Comparison of ENCODE assay signal across 8 mouse cellular contexts in the genomic region with DNA sequence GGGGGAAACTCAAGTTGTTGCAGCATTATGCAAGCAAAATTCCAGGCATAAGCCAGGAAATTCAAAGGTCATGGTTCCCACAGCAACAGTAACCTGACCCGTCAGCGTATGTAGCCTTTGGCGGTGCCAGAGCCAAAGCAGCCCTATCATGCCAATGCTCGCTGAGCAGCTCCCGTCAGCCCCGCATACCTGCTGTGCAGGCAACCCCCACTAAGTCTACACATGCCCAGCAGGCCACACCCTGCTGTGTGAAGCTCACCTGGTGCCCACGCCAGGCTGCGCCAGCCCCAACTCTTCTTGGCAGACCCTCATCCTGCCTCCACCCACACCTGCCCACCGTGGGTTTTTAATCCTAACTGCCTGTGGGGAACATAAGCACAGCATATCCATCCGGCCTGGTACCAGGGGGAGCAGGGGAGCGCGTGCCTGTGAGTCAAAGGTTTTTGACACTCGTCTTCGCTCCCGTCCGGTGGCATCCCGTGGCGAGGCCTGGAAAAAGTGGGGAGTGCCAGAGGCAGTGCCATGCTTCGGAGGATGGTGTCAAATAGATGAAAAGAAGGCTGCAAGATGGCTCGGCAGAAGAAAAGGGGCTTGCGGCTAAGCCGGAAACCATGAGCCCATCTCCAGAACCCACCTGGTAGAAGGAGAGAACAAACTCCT. TPM values are rescaled to one million over a fixed set of nuclear protein-coding genes. Genes with fewer than 3 reads are reported as not detected.
DNase-seq lines count a peak whose midpoint lies in the region; ATAC-seq lines count a peak whose summit lies in the region.

No protein-coding gene starts in this region.

- H3K9ac ChIP-seq in embryonic facial prominence, embryonic 14.5 days (ENCODE audit: low read depth, low read length): no peak overlapping the region
- H3K9ac ChIP-seq in intestine, embryonic 16.5 days (ENCODE audit: low read depth, low read length): 0 out of 2 replicates have a peak overlapping the region, but pooled peaks have one; percentile 16
- no peak overlapping the region for H3K9ac ChIP-seq in lung, embryonic 16.5 days (ENCODE audit: low read length)

- H3K27ac ChIP-seq in embryonic facial prominence, embryonic 14.5 days (replicated peaks; ENCODE audit: low read depth, low read length): peak overlapping the region; percentile 54
- H3K27ac ChIP-seq in intestine, embryonic 16.5 days (ENCODE audit: low read length): no peak overlapping the region
- peak overlapping the region; percentile 68 for H3K27ac ChIP-seq in lung, embryonic 16.5 days (ENCODE audit: low read length)

- 58% methylated on average over 18 of the region's 22 CpGs for WGBS in embryonic facial prominence, embryonic 14.5 days
- 76% methylated on average over 22 of the region's 22 CpGs for WGBS in intestine, embryonic 16.5 days
- 61% methylated on average over 22 of the region's 22 CpGs for WGBS in lung, embryonic 16.5 days

- DNase-seq in cerebellum, postnatal 4 days (ENCODE audit: low spot score in 2 of 2): no peak
- peak; percentile 30 for DNase-seq in ZHBTc4 (ENCODE audit: low read depth, low spot score)
- DNase-seq in embryonic facial prominence, embryonic 14.5 days (ENCODE audit: low spot score): peak; percentile 94
- DNase-seq in frontal cortex, postnatal 25 days (ENCODE audit: low spot score in 2 of 2): no peak
- no peak for DNase-seq in layer of hippocampus, adult 9-11 months

- ATAC-seq in cerebellum, adult (ENCODE audit: insufficient number of reproducible peaks, low FRiP score, low TSS enrichment): peak; percentile 71
- ATAC-seq in embryonic facial prominence, embryonic 14.5 days (ENCODE audit: low read depth): peak; percentile 94
- ATAC-seq in intestine, embryonic 16.5 days: peak; percentile 45
- ATAC-seq in lung, embryonic 16.5 days (ENCODE audit: low read depth): peak; percentile 84

- H3K4me3 ChIP-seq in embryonic facial prominence, embryonic 14.5 days (ENCODE audit: low read depth, low read length): no peak overlapping the region
- H3K4me3 ChIP-seq in intestine, embryonic 16.5 days (ENCODE audit: low read length): no peak overlapping the region
- H3K4me3 ChIP-seq in lung, embryonic 16.5 days (ENCODE audit: low read length): no peak overlapping the region

- 0 out of 2 replicates have a peak, but pooled peaks cover 6% of the 10 kb centered on the region for H3K36me3 ChIP-seq in embryonic facial prominence, embryonic 14.5 days (ENCODE audit: control insufficient read depth, insufficient read depth, low read length)
- H3K36me3 ChIP-seq in intestine, embryonic 16.5 days (ENCODE audit: control insufficient read depth, insufficient read depth, low read length): no peaks in the 10 kb centered on the region
- H3K36me3 ChIP-seq in lung, embryonic 16.5 days (ENCODE audit: control insufficient read depth, insufficient read depth, low read length): no peaks in the 10 kb centered on the region

- no peaks in the 10 kb centered on the region for H3K9me3 ChIP-seq in embryonic facial prominence, embryonic 14.5 days (ENCODE audit: control insufficient read depth, low read length)
- H3K9me3 ChIP-seq in intestine, embryonic 16.5 days (ENCODE audit: control insufficient read depth, low read length): no peaks in the 10 kb centered on the region
- H3K9me3 ChIP-seq in lung, embryonic 16.5 days (ENCODE audit: control insufficient read depth, low read length): no peaks in the 10 kb centered on the region

- H3K4me2 ChIP-seq in embryonic facial prominence, embryonic 14.5 days (ENCODE audit: low read depth, low read length): peak overlapping the region; percentile 29; the same call in 1 of the 2 replicates
- no peak overlapping the region for H3K4me2 ChIP-seq in intestine, embryonic 16.5 days (ENCODE audit: low read depth, low read length)
- no peak overlapping the region for H3K4me2 ChIP-seq in lung, embryonic 16.5 days (ENCODE audit: low read depth, low read length)

- H3K27me3 ChIP-seq in embryonic facial prominence, embryonic 14.5 days (replicated peaks; ENCODE audit: control insufficient read depth, insufficient read depth, low read length): no peaks in the 10 kb centered on the region
- H3K27me3 ChIP-seq in intestine, embryonic 16.5 days (replicated peaks; ENCODE audit: control insufficient read depth, insufficient read depth, low read length): no peaks in the 10 kb centered on the region
- H3K27me3 ChIP-seq in lung, embryonic 16.5 days (ENCODE audit: control insufficient read depth, insufficient read depth, low read depth, low read length): no peaks in the 10 kb centered on the region

- H3K4me1 ChIP-seq in embryonic facial prominence, embryonic 14.5 days (ENCODE audit: control insufficient read depth, insufficient read depth, low read length): peaks cover 27% of the 10 kb centered on the region
- H3K4me1 ChIP-seq in intestine, embryonic 16.5 days (ENCODE audit: control insufficient read depth, insufficient read depth, low read length): peaks cover 21% of the 10 kb centered on the region
- H3K4me1 ChIP-seq in lung, embryonic 16.5 days (replicated peaks; ENCODE audit: control insufficient read depth, insufficient read depth, low read length): peaks cover 61% of the 10 kb centered on the region

RNA-seq across cellular contexts. Expression of gene Mical3, which starts 43.1 kb away (rescaled TPM):
- 17.0 and 19.2 TPM in 2 replicates for polyA plus RNA-seq in embryonic facial prominence, embryonic 14.5 days (2014; fragmentation: Nextera tagmentation; extraction: Ambion mirVana)
- polyA plus RNA-seq in intestine, embryonic 16.5 days (2015; fragmentation: Nextera tagmentation; extraction: Ambion mirVana): 4.8 and 5.5 TPM in 2 replicates
- 15.9 and 18.0 TPM in 2 replicates for polyA plus RNA-seq in lung, embryonic 16.5 days (2015; fragmentation: Nextera tagmentation; extraction: Ambion mirVana)

Comparison
In these comparisons a context has a peak if more than half of its experiments do, and no peak if none do; other contexts are left out.
1. DNase-seq: peak in ZHBTc4 (single experiment) and embryonic facial prominence, embryonic 14.5 days (single experiment); none in cerebellum, postnatal 4 days (0 of 2), frontal cortex, postnatal 25 days (0 of 2) and layer of hippocampus, adult 9-11 months (single experiment).
2. Peak in every context shown above with its lines, with median percentiles within 50 percentile points of each other: ATAC-seq.